Mouse (Mus musculus) ES-Bruce4 (cell line): ENCODE data around the gene Nit1.
A peak's percentile ranks its signal among the peaks of the same experiment; 100 is the strongest.

Experiments used
- CTCF ChIP-seq: IDR thresholded peaks from one replicate; pipeline ENCODE4 v1.8.1; 2011; ENCODE audit warnings: low read depth, low read length
- EP300 ChIP-seq: IDR thresholded peaks from 2 replicates; pipeline ENCODE4 v1.6.1; 2011; ENCODE audit warnings: low read depth, low read length; ENCODE audit not compliant: insufficient read depth
- POLR2A ChIP-seq: IDR thresholded peaks from one replicate; pipeline ENCODE4 v1.8.1; 2011; ENCODE audit warnings: low read length; ENCODE audit not compliant: insufficient read depth

- TF ChIP-seq CTCF (peak; percentile 64), POLR2A (no peak), EP300 (no peak)
These were observed 10.4 kb upstream of the Nit1 start for GRCm38 (mm10) chr1:171355812-171356340.
